Mouse (Mus musculus): ENCODE data around the gene Rgl2. TPM values are rescaled to one million over a fixed set of nuclear protein-coding genes. Genes with fewer than 3 reads are reported as not detected.
A peak's percentile ranks its signal among the peaks of the same experiment; 100 is the strongest.
"Not testable (repeated sequence)": the region's sequence is repeated elsewhere in the genome, so short reads cannot be mapped to it uniquely, and the experiment has no call there.

Gene Rgl2
- 10 to 100 TPM; 29.3 to 40.2 TPM for total RNA-seq (2021)
- long read RNA-seq, experiment 1, transcript Rgl2-201 (18 exons, 3,252 nt) = major isoform, 38 of 62 reads
- long read RNA-seq, experiment 1, partial matches to known transcripts = 8 of 62 reads
- long read RNA-seq, experiment 1, other reads (novel, unspliced or antisense) = 16 of 62 reads
- long read RNA-seq, experiment 2, transcript Rgl2-201 (18 exons, 3,252 nt) = major isoform, 28 of 39 reads
- long read RNA-seq, experiment 2, partial matches to known transcripts = 2 of 39 reads
- long read RNA-seq, experiment 2, other reads (novel, unspliced or antisense) = 8 of 39 reads

DNA sequence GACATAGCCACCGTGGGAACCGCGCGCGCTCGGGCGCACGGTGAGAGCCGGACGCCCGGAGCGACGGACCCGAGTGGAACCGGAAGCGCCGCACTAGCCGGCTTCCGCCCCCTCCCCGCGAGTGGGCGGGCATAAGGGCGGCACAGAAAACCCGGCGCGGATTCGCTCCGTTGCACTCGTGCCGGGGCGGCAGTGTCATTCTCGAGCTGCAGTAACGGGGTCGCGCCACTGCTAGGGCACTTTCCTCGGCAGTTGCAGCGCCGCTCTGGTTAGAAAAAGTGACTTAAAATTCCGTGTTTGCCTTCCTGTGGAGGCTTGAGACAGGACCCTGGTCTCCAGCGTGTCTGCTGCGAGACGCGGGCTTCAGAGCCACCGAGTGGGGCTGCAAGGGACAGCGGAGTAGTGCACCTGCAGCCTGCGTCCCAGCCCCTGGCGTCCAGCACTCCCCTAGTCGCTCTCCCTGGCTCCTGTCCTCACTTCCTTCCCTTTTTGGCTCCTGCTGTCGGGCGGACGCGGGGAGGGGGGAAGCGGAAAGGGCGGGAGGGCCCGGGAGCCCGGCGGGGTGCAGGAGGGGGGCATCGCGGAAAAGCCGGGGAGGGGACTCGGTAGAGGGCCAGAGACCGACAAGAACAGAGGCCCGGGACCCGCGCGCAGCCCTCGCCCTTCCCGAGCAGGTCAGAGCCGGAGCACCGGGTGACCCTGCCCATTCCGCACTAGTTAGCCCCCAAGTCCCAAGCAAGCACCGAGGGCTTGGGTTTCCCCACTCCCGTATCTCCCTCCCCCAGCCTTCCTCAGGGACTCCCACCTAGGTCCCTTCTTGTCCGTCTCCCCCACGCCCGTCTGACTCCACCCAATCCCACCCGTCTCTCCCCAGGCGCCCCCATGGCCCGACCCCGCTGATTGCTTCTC, at the start of gene Rgl2:
Rgl2 (plus strand) TSS at position 173 of the 909 bp plus-strand sequence.
- peak; percentile 95 for DNase-seq

DNA sequence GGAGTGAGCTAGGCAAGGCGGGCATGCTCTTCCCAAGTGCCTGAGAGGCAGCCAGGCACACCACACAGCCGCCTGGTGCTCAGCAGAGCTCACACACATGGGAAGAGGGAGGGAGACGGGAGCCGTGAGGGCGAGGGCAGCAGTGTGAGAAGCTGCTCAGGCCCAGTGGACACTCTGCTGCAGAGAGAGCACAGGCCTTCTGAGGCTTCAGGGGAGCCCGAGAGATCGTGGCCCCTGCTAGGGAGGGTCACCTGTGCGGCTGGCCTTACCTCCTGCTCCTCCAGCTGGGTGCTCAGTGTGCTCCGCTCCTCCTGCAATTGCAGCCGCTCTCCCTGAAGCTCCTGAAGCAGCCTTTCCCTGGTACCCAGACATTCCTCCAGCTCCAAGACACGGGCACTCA, 45.0 kb upstream of the Rgl2 start:
- DNase-seq = not testable (repeated sequence)

GRCm38 (mm10) chr17:33887802-33888201, 41.5 kb upstream of the Rgl2 start:
- not testable (repeated sequence) for DNase-seq

DNA sequence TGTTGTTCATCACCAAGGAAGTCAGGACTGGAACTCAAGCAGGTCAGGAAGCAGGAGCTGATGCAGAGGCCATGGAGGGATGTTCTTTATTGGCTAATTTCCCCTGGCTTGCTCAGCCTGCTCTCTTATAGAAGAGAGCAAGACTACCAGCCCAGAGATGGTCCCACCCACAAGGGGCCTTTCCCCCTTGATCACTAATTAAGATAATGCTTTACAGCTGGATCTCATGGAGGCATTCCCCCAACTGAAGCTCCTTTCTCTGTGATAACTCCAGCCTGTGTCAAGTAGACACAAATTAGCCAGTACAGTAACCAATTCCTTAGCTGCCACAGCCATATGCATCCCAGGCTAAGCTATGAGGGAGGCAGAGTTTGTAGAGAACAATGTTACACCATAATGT, 41.1 kb upstream of the Rgl2 start:
- DNase-seq = not testable (repeated sequence)

GRCm38 (mm10) chr17:33889941-33890532, 39.3 kb upstream of the Rgl2 start:
- not testable (repeated sequence) for DNase-seq

GRCm38 (mm10) chr17:33890533-33891059, 38.7 kb upstream of the Rgl2 start, which contains the start of gene Kifc1:
Kifc1 (minus strand) TSS chr17:33890661.
- peak; percentile 98 for DNase-seq

DNA sequence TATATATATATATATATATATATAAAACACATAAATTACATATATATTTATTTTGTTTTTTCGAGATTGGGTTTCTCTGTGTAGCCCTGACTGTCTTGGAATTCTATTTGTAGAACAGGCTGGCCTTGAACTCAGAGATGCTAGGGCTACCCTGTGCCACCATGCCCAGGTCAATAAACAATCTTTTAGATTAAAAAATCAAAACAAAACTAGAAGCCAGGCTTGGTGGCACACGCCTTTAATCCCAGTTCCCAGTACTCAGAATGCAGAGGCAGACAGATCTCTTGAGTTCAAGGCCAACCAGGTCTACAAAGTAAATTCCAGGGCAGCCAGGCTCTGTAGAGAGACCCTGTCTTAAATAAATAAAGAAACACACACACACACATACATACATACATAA, 38.0 kb upstream of the Rgl2 start:
- no peak for DNase-seq

GRCm38 (mm10) chr17:33891892-33892291, 37.5 kb upstream of the Rgl2 start:
- not testable (repeated sequence) for DNase-seq

- no peak for DNase-seq
Measured at GRCm38 (mm10) chr17:33892429-33892828, 36.9 kb upstream of the Rgl2 start.

GRCm38 (mm10) chr17:33893011-33893410, 36.3 kb upstream of the Rgl2 start:
- DNase-seq = not testable (repeated sequence)

GRCm38 (mm10) chr17:33897114-33897794, 32.1 kb upstream of the Rgl2 start:
- no peak for DNase-seq

GRCm38 (mm10) chr17:33898193-33898592, 31.1 kb upstream of the Rgl2 start:
- DNase-seq = not testable (repeated sequence)

GRCm38 (mm10) chr17:33899642-33900041, 29.7 kb upstream of the Rgl2 start:
- no peak for DNase-seq

DNA sequence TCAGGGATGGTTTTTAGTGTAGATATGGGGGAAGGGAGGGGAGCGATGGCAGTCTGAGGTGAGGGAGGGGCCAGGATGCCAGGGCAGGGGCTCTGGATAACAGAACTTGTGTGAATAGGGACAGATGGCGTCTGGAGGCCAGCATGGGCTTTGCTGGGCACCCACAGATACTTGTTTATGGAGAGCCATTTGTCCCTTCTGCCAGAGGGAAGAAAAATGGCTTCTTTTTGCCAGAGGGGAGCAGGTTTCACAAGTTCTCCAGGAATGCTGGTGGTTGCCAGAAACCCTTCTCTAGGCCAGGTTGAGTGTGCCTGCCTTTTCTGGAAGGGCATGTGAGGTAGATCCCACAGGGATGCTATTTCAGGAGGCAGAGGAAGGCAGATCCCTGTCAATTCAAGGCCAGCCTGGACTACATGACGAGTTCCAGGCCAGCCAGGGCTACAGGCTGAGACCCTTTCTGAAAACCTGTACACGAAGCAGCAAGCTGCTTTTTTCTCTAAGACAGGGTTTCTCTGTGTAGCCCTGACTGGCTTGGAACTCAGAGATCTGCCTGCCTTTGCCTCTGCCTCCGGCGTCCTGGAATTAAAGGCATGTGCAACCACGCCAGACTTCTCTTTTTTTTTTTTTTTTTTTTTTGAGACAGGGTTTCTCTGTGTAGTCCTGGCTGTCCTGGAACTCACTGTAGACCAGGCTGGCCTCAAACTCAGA, 28.9 kb upstream of the Rgl2 start:
- DNase-seq = no peak

GRCm38 (mm10) chr17:33900989-33901314, 28.4 kb upstream of the Rgl2 start:
- DNase-seq = no peak

DNA sequence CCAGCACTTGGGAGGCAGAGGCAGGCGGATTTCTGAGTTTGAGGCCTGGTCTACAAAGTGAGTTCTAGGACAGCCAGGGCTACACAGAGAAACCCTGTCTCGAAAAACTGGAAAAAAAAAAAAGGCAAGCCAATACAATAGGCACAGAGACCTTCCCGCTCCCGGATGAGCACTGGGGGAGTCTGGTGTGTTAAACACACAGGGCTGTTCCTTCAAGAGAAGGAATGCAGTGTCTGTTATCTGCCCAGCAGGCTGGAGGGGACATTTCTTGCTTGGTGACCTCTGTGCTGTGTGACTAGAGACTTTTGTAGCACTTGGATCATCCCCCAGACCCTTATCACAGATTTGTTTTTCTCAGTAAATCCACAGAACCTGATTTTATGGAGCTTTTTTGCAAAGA, 27.7 kb upstream of the Rgl2 start:
- no peak for DNase-seq

DNA sequence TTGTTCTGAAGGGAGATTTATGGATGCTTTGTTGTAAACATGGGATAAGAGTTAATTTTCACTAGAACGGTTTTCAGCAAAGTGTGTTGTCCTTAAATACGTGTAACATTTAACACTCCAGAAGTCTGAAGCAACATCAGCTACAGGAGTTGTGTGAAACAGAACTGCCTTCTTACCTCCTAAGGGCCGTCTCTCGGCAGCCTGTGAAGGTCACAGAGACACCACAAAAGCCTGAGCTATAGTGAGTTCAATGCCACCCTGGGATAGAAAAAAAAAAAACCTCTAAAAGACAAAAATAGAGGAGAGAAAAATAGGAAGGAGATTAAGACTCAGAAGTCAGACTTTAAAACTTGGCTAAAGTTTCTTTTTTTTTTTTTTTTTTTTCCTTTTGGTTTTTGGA, 27.3 kb upstream of the Rgl2 start:
- no peak for DNase-seq

- no peak for DNase-seq
Measured at GRCm38 (mm10) chr17:33902491-33902890, 26.9 kb upstream of the Rgl2 start.

GRCm38 (mm10) chr17:33903911-33904651, 25.3 kb upstream of the Rgl2 start:
- not testable (repeated sequence) for DNase-seq

DNA sequence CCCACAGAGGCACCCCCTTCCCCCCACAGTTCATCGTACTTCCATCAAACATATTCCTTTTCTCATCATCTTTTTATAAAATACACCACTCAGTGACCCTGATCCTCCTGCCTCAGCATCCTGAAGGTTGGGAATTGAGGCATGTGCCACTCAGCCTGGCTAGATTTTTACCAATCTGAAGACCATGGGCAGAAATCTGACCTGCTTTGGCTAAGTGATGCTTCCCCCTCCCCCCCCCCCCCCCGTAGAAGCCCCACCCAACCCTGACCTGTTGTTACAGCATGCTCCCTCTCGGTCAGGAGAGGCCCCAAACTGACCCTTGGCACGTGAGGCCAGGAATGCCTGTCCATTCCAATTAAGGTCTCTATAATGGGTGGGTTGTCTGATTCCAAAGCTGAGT, 24.5 kb upstream of the Rgl2 start, which contains the start of gene Platr17:
Platr17 (plus strand) TSS at position 301 of the 400 bp plus-strand sequence.
- DNase-seq = not testable (repeated sequence)

Data from gastrocnemius, postnatal 10 days (tissue).